Comparison of ENCODE assay signal across 17 mouse cellular contexts in genomic region chr1:72364661-72365060, GRCm38 (mm10). TPM values are rescaled to one million over a fixed set of nuclear protein-coding genes. Genes with fewer than 3 reads are reported as not detected.
DNase-seq lines count a peak whose midpoint lies in the region; ATAC-seq lines count a peak whose summit lies in the region.
"Had no signal": no experiment of that assay in that cellular context is flagged by ENCODE, and none has a peak within 500 bp of the region (broad histone marks: within the 10 kb centered on the region; RNA-seq: fewer than 3 reads in every experiment).

No protein-coding gene starts in this region.

- 60% methylated on average over 8 of the region's 8 CpGs for WGBS in heart, embryonic 10.5 days
- 85% methylated on average over 8 of the region's 8 CpGs for WGBS in midbrain, embryonic 13.5 days
- 93% methylated on average over 8 of the region's 8 CpGs for WGBS in midbrain, embryonic 10.5 days

- H3K9ac ChIP-seq in midbrain, embryonic 13.5 days (replicated peaks) = no peak overlapping the region
- H3K9ac ChIP-seq: limb, embryonic 13.5 days; liver, postnatal 0 days had no signal

- H3K27ac ChIP-seq in heart, embryonic 10.5 days = peak overlapping the region; percentile 18; the same call in 1 of the 2 replicates
- peak overlapping the region; percentile 9; the same call in 1 of the 2 replicates for H3K27ac ChIP-seq in midbrain, embryonic 13.5 days
- H3K27ac ChIP-seq in midbrain, embryonic 10.5 days (replicated peaks) = no peak overlapping the region
- H3K27ac ChIP-seq: layer of hippocampus, adult 2 months; left cerebral cortex, adult 2 months; limb, embryonic 13.5 days; stomach, postnatal 0 days had no signal

- peaks cover 8% of the 10 kb centered on the region; the same call in 1 of the 2 replicates for H3K4me1 ChIP-seq in heart, embryonic 10.5 days
- no peaks in the 10 kb centered on the region for H3K4me1 ChIP-seq in midbrain, embryonic 13.5 days (replicated peaks)
- no peaks in the 10 kb centered on the region for H3K4me1 ChIP-seq in midbrain, embryonic 10.5 days
- H3K4me1 ChIP-seq: limb, embryonic 13.5 days had no signal

- no peak overlapping the region for H3K4me3 ChIP-seq in heart, embryonic 10.5 days
- H3K4me3 ChIP-seq in midbrain, embryonic 13.5 days (replicated peaks) = no peak overlapping the region
- H3K4me3 ChIP-seq in midbrain, embryonic 10.5 days = no peak overlapping the region
- H3K4me3 ChIP-seq: layer of hippocampus, adult 2 months; left cerebral cortex, adult 2 months; limb, embryonic 13.5 days had no signal

- ATAC-seq in midbrain, embryonic 13.5 days = no peak
- ATAC-seq in granulocyte monocyte progenitor cell, adult 5-6 weeks (replicated peaks; ENCODE audit: poor library complexity, severe bottlenecking) = no peak
- ATAC-seq: inflammation-experienced regulatory T-cells, adult 6 months; liver, postnatal 0 days; Patski had no signal

- H3K9me3 ChIP-seq in heart, embryonic 10.5 days = no peaks in the 10 kb centered on the region
- H3K9me3 ChIP-seq in midbrain, embryonic 13.5 days = no peaks in the 10 kb centered on the region
- no peaks in the 10 kb centered on the region for H3K9me3 ChIP-seq in midbrain, embryonic 10.5 days (replicated peaks)
- H3K9me3 ChIP-seq: limb, embryonic 13.5 days had no signal

- intact Hi-C loops in heart, postnatal 10 days (cut with DNase I) = no loop called here

- no peaks in the 10 kb centered on the region; the same call in 1 of the 2 replicates for H3K36me3 ChIP-seq in heart, embryonic 10.5 days
- 0 out of 2 replicates have a peak, but pooled peaks cover 9% of the 10 kb centered on the region for H3K36me3 ChIP-seq in midbrain, embryonic 13.5 days
- H3K36me3 ChIP-seq in midbrain, embryonic 10.5 days = peaks cover 24% of the 10 kb centered on the region

- peak; percentile 8 for DNase-seq in embryo, embryonic 10.5 days (ENCODE audit: low spot score)
- no peak for DNase-seq in embryo, embryonic 10 days (ENCODE audit: low spot score)
- DNase-seq in heart, embryonic 10.5 days (ENCODE audit: low spot score) = no peak
- DNase-seq in heart, adult 8-10 months (ENCODE audit: low spot score) = no peak
- no peak for DNase-seq in midbrain, embryonic 10.5 days (ENCODE audit: low spot score)
- DNase-seq in heart, postnatal 10 days = peak; percentile 14 to 19
- DNase-seq: adrenal gland, adult 2 months; cerebellum, adult 9-11 months; liver, postnatal 0 days had no signal

- no peak overlapping the region for H3K4me2 ChIP-seq in midbrain, embryonic 13.5 days (replicated peaks)
- H3K4me2 ChIP-seq: limb, embryonic 13.5 days had no signal

- H3K27me3 ChIP-seq in heart, embryonic 10.5 days (ENCODE audit: insufficient read depth, poor library complexity, severe bottlenecking) = no peaks in the 10 kb centered on the region
- H3K27me3 ChIP-seq in midbrain, embryonic 13.5 days = no peaks in the 10 kb centered on the region
- no peaks in the 10 kb centered on the region for H3K27me3 ChIP-seq in midbrain, embryonic 10.5 days (ENCODE audit: low read depth, poor library complexity, severe bottlenecking)
- H3K27me3 ChIP-seq: limb, embryonic 13.5 days; Patski had no signal

RNA-seq across cellular contexts. Expression of gene Xrcc5, which starts 57.4 kb away (rescaled TPM):
- polyA plus RNA-seq in heart, embryonic 10.5 days (2016; fragmentation: Nextera tagmentation; extraction: Ambion mirVana) = 24.1 and 35.1 TPM in 2 replicates
- 10 to 100 TPM; 17.7 to 19.4 (median 19.3) TPM for total RNA-seq in heart, adult 8-10 months (2022)
- 28.7 and 29.1 TPM in 2 replicates for polyA plus RNA-seq in midbrain, embryonic 13.5 days (2015; fragmentation: Nextera tagmentation; extraction: Ambion mirVana)
- 46.6 and 48.7 TPM in 2 replicates for polyA plus RNA-seq in midbrain, embryonic 10.5 days (2016; fragmentation: Nextera tagmentation; extraction: Ambion mirVana)
- total RNA-seq in heart, postnatal 10 days (2021) = 10 to 100 TPM; 13.4 to 14.0 TPM
- total RNA-seq in granulocyte monocyte progenitor cell, adult 5-6 weeks (2014; fragmentation: Nextera tagmentation) = 1.8 TPM in 2 replicates
- total RNA-seq in granulocyte monocyte progenitor cell, adult 5-6 weeks (2017) = 6.5 and 8.1 TPM in 2 replicates

Comparison
In these comparisons a context has a peak if more than half of its experiments do, and no peak if none do; other contexts are left out.
1. DNase-seq: peak in embryo, embryonic 10.5 days (single experiment) and heart, postnatal 10 days (2 of 2); none in embryo, embryonic 10 days (single experiment), heart, embryonic 10.5 days (single experiment), heart, adult 8-10 months (single experiment) and midbrain, embryonic 10.5 days (single experiment).